Mouse (Mus musculus) bone marrow, adult 2 months (tissue): Measurements from ENCODE around the gene Vsnl1.

Source experiments
- CTCF ChIP-seq: fragments of 200-500 bp; IDR thresholded peaks from 2 replicates; pipeline ENCODE4 v1.5.1; 2011; ENCODE audit warnings: low read length, control low read depth; ENCODE audit not compliant: control insufficient read depth, insufficient read depth
- POLR2A ChIP-seq: fragments of 200-500 bp; IDR thresholded peaks from 2 replicates; pipeline ENCODE4 v1.6.1; 2011; ENCODE audit warnings: low read depth, mild to moderate bottlenecking, control low read depth, low read length, borderline replicate concordance; ENCODE audit not compliant: control insufficient read depth

DNA sequence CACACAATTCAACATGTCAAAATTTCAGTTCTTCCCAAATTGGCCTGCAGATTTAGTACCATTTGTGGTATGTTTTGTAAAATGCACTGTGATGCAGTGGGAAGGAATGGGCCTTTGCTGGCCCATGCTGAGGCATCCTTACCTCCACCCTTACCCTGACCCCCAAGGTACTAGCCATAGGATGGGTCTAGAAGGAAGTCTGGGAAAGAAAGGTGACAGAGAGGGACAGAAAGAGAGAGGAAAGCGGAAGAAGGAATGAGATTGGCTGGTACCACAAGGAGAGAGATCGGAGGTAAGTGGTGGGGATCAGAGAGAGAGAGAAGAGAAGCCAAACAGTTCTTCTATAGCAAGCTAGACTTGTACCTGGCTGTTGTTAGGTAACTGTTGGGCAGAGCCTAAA, 125.3 kb downstream of the Vsnl1 start:
- TF ChIP-seq POLR2A (no peak), CTCF (no peak)
